Mouse (Mus musculus) ES-Bruce4 (cell line): ENCODE results near the gene 4930590J08Rik. TPM values are rescaled to one million over a fixed set of nuclear protein-coding genes. Genes with fewer than 3 reads are reported as not detected.

ENCODE experiments used
- H3K27ac ChIP-seq: 2 replicates; pipeline ENCODE4 v1.5.1; 2012; ENCODE audit warnings: low read length, inconsistent platforms; ENCODE audit not compliant: insufficient read depth
- H3K27me3 ChIP-seq: 2 replicates; pipeline ENCODE4 v1.6.1; 2012; ENCODE audit warnings: mild to moderate bottlenecking, low read length, inconsistent platforms; ENCODE audit not compliant: control insufficient read depth, poor library complexity, insufficient read depth, severe bottlenecking
- H3K36me3 ChIP-seq: 2 replicates; pipeline ENCODE4 v1.6.1; 2012; ENCODE audit warnings: inconsistent platforms, mild to moderate bottlenecking, low read length, moderate library complexity; ENCODE audit not compliant: control insufficient read depth, poor library complexity, insufficient read depth, severe bottlenecking
- H3K4me1 ChIP-seq: one replicate; pipeline ENCODE4 v1.8.1; 2011; ENCODE audit warnings: low read length; ENCODE audit not compliant: control insufficient read depth, insufficient read depth
- H3K4me3 ChIP-seq: 2 replicates; pipeline ENCODE4 v1.5.1; 2011; ENCODE audit warnings: low read depth, mild to moderate bottlenecking, low read length
- H3K9ac ChIP-seq: 2 replicates; pipeline ENCODE4 v1.6.1; 2012; ENCODE audit warnings: low read depth, mild to moderate bottlenecking, inconsistent platforms; ENCODE audit not compliant: poor library complexity, severe bottlenecking
- H3K9me3 ChIP-seq: replicated peaks from 2 replicates; pipeline ENCODE4 v1.6.1; 2012; ENCODE audit warnings: mild to moderate bottlenecking, low read length, inconsistent platforms; ENCODE audit not compliant: control insufficient read depth, poor library complexity, insufficient read depth, severe bottlenecking
- CTCF ChIP-seq: IDR thresholded peaks from one replicate; pipeline ENCODE4 v1.8.1; 2011; ENCODE audit warnings: low read depth, low read length
- EP300 ChIP-seq: IDR thresholded peaks from 2 replicates; pipeline ENCODE4 v1.6.1; 2011; ENCODE audit warnings: low read depth, low read length; ENCODE audit not compliant: insufficient read depth
- POLR2A ChIP-seq: IDR thresholded peaks from one replicate; pipeline ENCODE4 v1.8.1; 2011; ENCODE audit warnings: low read length; ENCODE audit not compliant: insufficient read depth
- polyA plus RNA-seq: library from polyadenylated mRNA; stranded (reverse); fragments of >200 nt; gene quantifications from 2 replicates; pipeline ENCODE4 v1.2.4, GENCODE M21; 2011; ENCODE audit warnings: low read depth; ENCODE audit not compliant: missing spikeins, insufficient read depth, insufficient read length

4930590J08Rik gene
- polyA plus RNA-seq, 1 experiment: 0.73 TPM

DNA sequence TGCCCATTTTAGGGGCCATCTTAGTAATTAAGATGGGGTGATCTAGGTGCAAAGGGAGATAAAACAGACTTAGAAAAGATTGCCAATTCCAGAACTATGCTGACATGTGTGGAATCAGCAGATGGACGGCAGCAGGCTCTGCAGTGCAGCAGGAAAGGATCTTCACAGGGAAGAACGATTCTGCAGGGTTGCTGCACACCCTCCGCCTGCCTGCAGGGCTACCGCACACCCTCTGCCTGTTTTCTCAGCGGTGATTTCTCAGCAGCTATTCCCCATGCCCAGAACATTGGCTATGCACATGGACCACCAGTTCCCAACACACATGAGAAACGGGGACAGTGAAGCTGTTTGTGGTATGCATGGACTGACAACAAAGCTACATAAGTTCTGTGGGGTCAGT lies 63.4 kb downstream of the 4930590J08Rik start:
- TF ChIP-seq CTCF (no peak), POLR2A (no peak), EP300 (no peak)
- H3K9me3 ChIP-seq: no peaks in the 10 kb centered on the region
- H3K27ac ChIP-seq: no peak overlapping the region
- no peaks in the 10 kb centered on the region for H3K4me1 ChIP-seq
- H3K9ac ChIP-seq: no peak overlapping the region
- H3K4me3 ChIP-seq: no peak overlapping the region
- H3K36me3 ChIP-seq: no peaks in the 10 kb centered on the region
- H3K27me3 ChIP-seq: no peaks in the 10 kb centered on the region

DNA sequence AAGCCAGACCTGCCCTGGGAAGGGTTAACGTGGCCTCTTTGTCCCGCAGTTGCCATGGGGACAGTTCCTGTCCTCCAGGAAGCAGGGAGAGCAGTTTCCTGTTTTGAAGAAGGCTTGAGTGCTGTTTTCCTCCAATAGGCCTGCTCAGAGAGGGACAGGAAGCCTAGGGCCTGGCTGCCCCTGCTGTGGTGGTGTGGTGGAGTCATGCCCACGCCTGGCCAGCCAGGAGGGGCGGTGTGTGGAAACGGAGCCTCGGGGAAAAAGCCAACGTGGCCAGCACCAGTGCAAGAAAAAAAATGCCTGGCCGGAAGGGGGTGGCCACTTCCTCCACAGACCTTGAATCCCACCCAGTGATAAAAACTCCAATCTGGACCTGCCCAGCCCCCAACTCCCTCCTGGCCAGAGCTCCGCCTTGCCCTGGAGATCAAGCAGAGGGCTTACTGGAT lies 69.6 kb downstream of the 4930590J08Rik start:
- no peak overlapping the region for H3K27ac ChIP-seq
- no peak overlapping the region for H3K4me3 ChIP-seq
- no peak for TF ChIP-seq CTCF
- TF ChIP-seq POLR2A: no peak
- no peak for TF ChIP-seq EP300
- H3K9me3 ChIP-seq: no peaks in the 10 kb centered on the region
- no peaks in the 10 kb centered on the region for H3K4me1 ChIP-seq
- H3K36me3 ChIP-seq: no peaks in the 10 kb centered on the region
- H3K9ac ChIP-seq: no peak overlapping the region
- no peaks in the 10 kb centered on the region for H3K27me3 ChIP-seq

DNA sequence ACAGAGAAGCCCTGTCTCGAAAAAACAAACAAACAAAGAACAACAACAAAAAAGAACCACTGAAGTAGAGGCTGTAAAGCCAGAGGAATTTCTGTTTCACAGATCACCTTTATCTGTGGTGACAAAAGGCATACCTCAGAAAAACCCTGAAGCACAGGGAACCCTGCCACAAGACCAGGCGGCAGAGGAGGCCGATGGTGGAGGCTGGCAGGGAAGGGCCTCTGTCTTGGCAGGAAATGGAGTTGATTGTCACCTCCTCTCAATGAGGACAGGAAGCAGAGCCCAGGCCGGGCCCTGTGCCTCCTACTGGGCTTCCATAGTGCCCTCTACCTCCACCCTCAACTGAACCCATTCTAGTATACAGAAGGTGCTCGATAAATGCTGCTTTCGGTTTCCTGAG lies 71.4 kb downstream of the 4930590J08Rik start:
- Histone ChIP-seq H3K4me3 (no peak overlapping the region), H3K36me3 (no peaks in the 10 kb centered on the region), H3K4me1 (no peaks in the 10 kb centered on the region), H3K27ac (no peak overlapping the region), H3K9ac (no peak overlapping the region), H3K9me3 (no peaks in the 10 kb centered on the region), H3K27me3 (peaks cover 2% of the 10 kb centered on the region; the same call in 1 of the 2 replicates)
- TF ChIP-seq POLR2A: no peak
- TF ChIP-seq EP300: no peak
- no peak for TF ChIP-seq CTCF

DNA sequence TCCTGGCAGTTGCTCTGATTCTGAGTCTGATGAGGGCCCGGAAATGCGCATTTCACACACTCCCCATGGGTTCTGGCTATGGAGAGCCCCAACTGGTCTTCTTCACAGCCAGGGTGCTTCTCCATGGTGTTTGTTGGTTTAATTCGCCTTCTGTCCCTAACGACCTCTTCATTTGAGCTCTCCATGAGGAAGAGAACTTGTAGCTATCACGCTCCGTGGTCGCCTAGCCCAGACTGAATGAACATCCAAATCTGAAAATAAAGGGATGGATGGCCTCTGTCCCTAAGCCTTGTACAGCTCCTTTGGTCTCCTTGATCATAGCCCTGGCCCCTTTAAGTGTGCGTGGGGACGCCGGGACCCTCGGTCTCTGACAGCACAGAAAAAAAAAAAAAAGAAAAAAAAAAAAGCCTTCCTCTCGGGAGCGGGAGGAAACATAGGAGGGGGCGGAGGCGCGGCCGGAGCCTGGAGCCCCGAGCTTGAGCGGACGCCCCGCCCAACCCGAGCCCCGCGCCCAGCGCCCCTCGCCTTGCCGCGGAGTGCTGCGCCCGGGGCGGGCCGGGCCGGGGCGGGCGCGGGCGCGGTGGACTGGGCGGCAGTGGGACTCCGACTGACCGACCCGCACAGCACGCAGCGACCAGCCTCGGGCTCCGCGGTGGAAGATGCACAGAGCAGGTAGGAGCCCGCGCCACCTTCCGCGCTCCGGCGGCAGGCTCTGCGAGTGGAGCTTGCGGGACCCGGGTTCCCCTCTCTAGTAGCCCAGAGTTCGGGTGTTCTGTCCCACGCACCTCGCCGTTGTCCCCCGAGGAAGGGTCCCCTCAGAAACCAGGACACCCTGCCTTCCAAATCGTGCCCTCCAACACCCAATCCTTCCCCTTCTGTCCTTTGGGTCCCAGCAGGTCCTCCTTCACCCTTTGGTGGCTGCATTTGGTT lies 76.0 kb downstream of the 4930590J08Rik start, which contains the start of gene Fgd5:
TSS of gene Fgd5 (plus strand) at position 508 of the 930 bp plus-strand sequence.
- Histone ChIP-seq H3K9ac (peak within 1 kb of the TSS; percentile 81), H3K27ac (no peak within 1 kb of the TSS), H3K4me1 (no peaks in the 10 kb centered on the region), H3K36me3 (no peaks in the 10 kb centered on the region), H3K4me3 (peak within 1 kb of the TSS; percentile 89), H3K9me3 (no peaks in the 10 kb centered on the region), H3K27me3 (peaks cover 2% of the 10 kb centered on the region; the same call in 1 of the 2 replicates)
- TF ChIP-seq EP300 (no peak), POLR2A (no peak), CTCF (no peak)

DNA sequence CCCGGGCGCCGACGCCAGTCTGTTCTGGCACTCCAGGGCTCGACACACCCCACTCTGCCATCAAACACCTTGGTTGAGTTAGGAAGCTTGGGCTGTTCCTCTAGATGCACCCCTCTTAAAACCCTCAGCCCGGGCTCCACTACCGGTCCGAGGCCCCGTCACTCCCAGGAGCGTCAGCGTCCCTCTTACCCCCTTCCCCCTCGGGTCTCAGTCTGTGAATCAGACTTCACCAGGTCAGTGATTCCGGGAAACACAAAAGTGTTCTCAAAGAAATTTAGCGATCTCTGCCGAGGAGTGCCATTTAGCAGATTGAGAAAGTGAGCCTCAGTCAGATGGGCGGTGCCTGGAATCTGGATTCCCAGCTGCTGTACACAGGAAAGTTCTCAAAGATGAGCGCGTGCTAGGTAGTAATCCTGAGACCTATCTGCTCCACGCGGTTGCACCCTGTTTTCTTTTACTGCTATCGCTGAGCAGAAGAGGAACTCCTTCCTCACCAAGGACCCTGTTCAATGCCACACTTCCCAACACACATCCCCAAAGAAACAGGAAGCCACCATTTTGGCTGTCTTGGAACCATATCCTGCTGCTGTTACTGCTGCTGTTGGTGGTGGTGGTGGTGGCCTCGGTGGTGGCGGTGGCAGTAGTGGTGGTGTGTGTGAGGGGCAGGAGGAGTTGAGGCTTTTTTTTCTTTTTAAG lies 76.8 kb downstream of the 4930590J08Rik start:
- peak overlapping the region; percentile 81 for H3K9ac ChIP-seq
- no peaks in the 10 kb centered on the region for H3K4me1 ChIP-seq
- peaks cover 2% of the 10 kb centered on the region; the same call in 1 of the 2 replicates for H3K27me3 ChIP-seq
- peak overlapping the region; percentile 89 for H3K4me3 ChIP-seq
- no peaks in the 10 kb centered on the region for H3K9me3 ChIP-seq
- no peak overlapping the region for H3K27ac ChIP-seq
- H3K36me3 ChIP-seq: no peaks in the 10 kb centered on the region
- no peak for TF ChIP-seq EP300

DNA sequence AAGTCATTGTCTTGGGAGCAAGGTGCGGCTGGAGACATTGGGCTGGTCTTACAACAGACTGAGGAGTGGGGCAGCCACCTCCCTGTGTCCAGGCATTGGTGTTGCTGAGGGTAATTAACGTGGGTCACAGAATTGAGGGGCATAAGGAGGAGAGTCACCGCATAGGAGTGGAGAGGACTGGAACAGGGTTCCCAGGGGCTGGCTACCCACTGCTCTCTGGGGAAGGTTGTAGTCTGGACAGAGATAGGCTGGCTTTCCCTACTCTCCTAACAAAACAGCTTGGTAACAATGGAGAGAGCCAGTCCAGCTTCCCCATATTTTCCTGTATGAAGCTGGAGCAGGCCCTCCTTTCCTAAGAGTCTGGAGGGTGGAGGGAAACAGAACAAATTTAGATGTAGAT lies 77.4 kb downstream of the 4930590J08Rik start:
- TF ChIP-seq POLR2A: no peak
- no peak for TF ChIP-seq CTCF
- no peak for TF ChIP-seq EP300
- peak overlapping the region; percentile 89 for H3K4me3 ChIP-seq
- H3K27me3 ChIP-seq: peaks cover 2% of the 10 kb centered on the region; the same call in 1 of the 2 replicates
- 0 out of 2 replicates have a peak overlapping the region, but pooled peaks have one; percentile 81 for H3K9ac ChIP-seq
- H3K4me1 ChIP-seq: no peaks in the 10 kb centered on the region
- H3K36me3 ChIP-seq: no peaks in the 10 kb centered on the region
- no peaks in the 10 kb centered on the region for H3K9me3 ChIP-seq
- no peak overlapping the region for H3K27ac ChIP-seq
